Mouse (Mus musculus) lung, embryonic 14.5 days (tissue): Measurements from ENCODE around the gene Tmem202. TPM values are rescaled to one million over a fixed set of nuclear protein-coding genes. Genes with fewer than 3 reads are reported as not detected.
A peak's percentile ranks its signal among the peaks of the same experiment; 100 is the strongest.

Experiments
- ATAC-seq: fragments of 200-750 bp; cut with Nextera tagmentation; 2 replicates; pipeline ENCODE4 v1.8.0; 2017; ENCODE audit warnings: mild to moderate bottlenecking, moderate TSS enrichment, moderate library complexity; ENCODE audit not compliant: insufficient read depth
- DNase-seq: peaks from one replicate; pipeline ENCODE4 v3.0.0-alpha.2; 2015
- H3K27ac ChIP-seq: fragments of 300-500 bp; sonication (generic); 2 replicates; pipeline ENCODE4 v1.5.1; 2014; ENCODE audit warnings: low read depth, mild to moderate bottlenecking, moderate library complexity
- H3K27me3 ChIP-seq: fragments of 300-500 bp; sonication (generic); 2 replicates; pipeline ENCODE4 v1.6.1; 2014; ENCODE audit warnings: low read length, control low read depth; ENCODE audit not compliant: insufficient read depth
- H3K36me3 ChIP-seq: fragments of 300-500 bp; sonication (generic); 2 replicates; pipeline ENCODE4 v1.6.1; 2014; ENCODE audit warnings: control low read depth; ENCODE audit not compliant: insufficient read depth
- H3K4me1 ChIP-seq: fragments of 300-500 bp; sonication (generic); 2 replicates; pipeline ENCODE4 v1.6.1; 2014; ENCODE audit warnings: antibody characterized with exemption, control low read depth; ENCODE audit not compliant: insufficient read depth
- H3K4me2 ChIP-seq: fragments of 300-500 bp; sonication (generic); 2 replicates; pipeline ENCODE4 v1.6.1; 2014; ENCODE audit warnings: mild to moderate bottlenecking
- H3K4me3 ChIP-seq: fragments of 300-500 bp; sonication (generic); 2 replicates; pipeline ENCODE4 v1.5.1; 2014; ENCODE audit warnings: low read depth, low read length
- H3K9ac ChIP-seq: fragments of 300-500 bp; sonication (generic); 2 replicates; pipeline ENCODE4 v1.6.1; 2014
- H3K9me3 ChIP-seq: fragments of 300-500 bp; sonication (generic); 2 replicates; pipeline ENCODE4 v1.6.1; 2016; ENCODE audit warnings: low read depth, low read length, control low read depth
- CTCF ChIP-seq: IDR thresholded peaks from 2 replicates; pipeline ENCODE4 v1.5.1; 2016; ENCODE audit warnings: antibody characterized with exemption, low read depth
- WGBS: fragments of 180-500 bp; shearing (Covaris S2); extraction: QIAGEN DNeasy Blood & Tissue Kit; methylation state at CpG from one replicate; pipeline ENCODE4 v1.1.7; 2014; 5-methylcytosine and 5-hydroxymethylcytosine counted together
- polyA plus RNA-seq: library from polyadenylated mRNA; unstranded; fragments of >200 nt; fragmentation: Nextera tagmentation; extraction: Ambion mirVana; gene quantifications from 2 replicates; pipeline ENCODE4 v1.2.1, GENCODE M21; 2014

Gene Tmem202
- polyA plus RNA-seq, 1 experiment from 2014 or later, result not detected

GRCm38 (mm10) chr9:59486076-59486518 lies 53.5 kb downstream of the Tmem202 start:
- DNase-seq, result no peak
- H3K9ac ChIP-seq, result peak overlapping the region; percentile 98
- under 1% methylated on average over 58 of the region's 71 CpGs for WGBS
- H3K36me3 ChIP-seq, result 0 out of 2 replicates have a peak, but pooled peaks cover 5% of the 10 kb centered on the region
- no peak for TF ChIP-seq CTCF
- no peaks in the 10 kb centered on the region for H3K9me3 ChIP-seq
- 0 out of 2 replicates have a peak, but pooled peaks cover 4% of the 10 kb centered on the region for H3K4me1 ChIP-seq
- peak; percentile 68 for ATAC-seq
- peak overlapping the region; percentile 99 for H3K4me3 ChIP-seq
- peak overlapping the region; percentile 99 for H3K27ac ChIP-seq
- H3K4me2 ChIP-seq, result peak overlapping the region; percentile 93
- H3K27me3 ChIP-seq, result no peaks in the 10 kb centered on the region

GRCm38 (mm10) chr9:59485511-59486075 lies 54.1 kb downstream of the Tmem202 start:
- H3K27me3 ChIP-seq, result no peaks in the 10 kb centered on the region
- no peaks in the 10 kb centered on the region for H3K9me3 ChIP-seq
- peak overlapping the region; percentile 93 for H3K4me2 ChIP-seq
- TF ChIP-seq CTCF, result no peak
- WGBS, result 0% methylated on average over 29 of the region's 34 CpGs
- 0 out of 2 replicates have a peak, but pooled peaks cover 4% of the 10 kb centered on the region for H3K4me1 ChIP-seq
- 0 out of 2 replicates have a peak, but pooled peaks cover 7% of the 10 kb centered on the region for H3K36me3 ChIP-seq
- DNase-seq (peak; percentile 69), ATAC-seq (peak; percentile 57)
- H3K27ac ChIP-seq, result peak overlapping the region; percentile 99
- H3K4me3 ChIP-seq, result peak overlapping the region; percentile 99
- H3K9ac ChIP-seq, result peak overlapping the region; percentile 98

GRCm38 (mm10) chr9:59484760-59485159 lies 54.9 kb downstream of the Tmem202 start:
- ATAC-seq, result no peak
- WGBS, result 10% methylated on average over 7 of the region's 7 CpGs
- Histone ChIP-seq H3K4me1 (0 out of 2 replicates have a peak, but pooled peaks cover 4% of the 10 kb centered on the region), H3K4me2 (peak overlapping the region; percentile 93), H3K27ac (no peak overlapping the region), H3K4me3 (peak overlapping the region; percentile 99), H3K36me3 (peaks cover 7% of the 10 kb centered on the region; the same call in 1 of the 2 replicates), H3K9me3 (no peaks in the 10 kb centered on the region), H3K9ac (peak overlapping the region; percentile 98), H3K27me3 (no peaks in the 10 kb centered on the region)
- DNase-seq, result no peak
- no peak for TF ChIP-seq CTCF

GRCm38 (mm10) chr9:59482419-59482818 lies 57.2 kb downstream of the Tmem202 start:
- no peaks in the 10 kb centered on the region for H3K27me3 ChIP-seq
- peak; percentile 46 for TF ChIP-seq CTCF
- H3K9ac ChIP-seq, result no peak overlapping the region
- no peaks in the 10 kb centered on the region for H3K9me3 ChIP-seq
- H3K4me1 ChIP-seq, result 0 out of 2 replicates have a peak, but pooled peaks cover 4% of the 10 kb centered on the region
- ATAC-seq (no peak), DNase-seq (peak; percentile 49)
- H3K27ac ChIP-seq, result no peak overlapping the region
- WGBS, result 18% methylated on average over 1 of the region's 1 CpGs
- peak overlapping the region; percentile 2; the same call in 1 of the 2 replicates for H3K4me2 ChIP-seq
- peaks cover 7% of the 10 kb centered on the region; the same call in 1 of the 2 replicates for H3K36me3 ChIP-seq
- H3K4me3 ChIP-seq, result no peak overlapping the region

- 88% methylated on average over 2 of the region's 2 CpGs for WGBS
- no peak for ATAC-seq
- H3K36me3 ChIP-seq, result peaks cover 10% of the 10 kb centered on the region; the same call in 1 of the 2 replicates
Observed at GRCm38 (mm10) chr9:59476617-59477016, 63.0 kb downstream of the Tmem202 start.

GRCm38 (mm10) chr9:59474838-59475237 lies 64.8 kb downstream of the Tmem202 start:
- Histone ChIP-seq H3K27me3 (no peaks in the 10 kb centered on the region), H3K9me3 (no peaks in the 10 kb centered on the region), H3K27ac (no peak overlapping the region), H3K4me3 (no peak overlapping the region), H3K36me3 (peaks cover 12% of the 10 kb centered on the region), H3K9ac (no peak overlapping the region), H3K4me2 (no peak overlapping the region), H3K4me1 (no peaks in the 10 kb centered on the region)
- ATAC-seq (no peak), DNase-seq (no peak)
- 90% methylated on average over 1 of the region's 1 CpGs for WGBS
- TF ChIP-seq CTCF, result no peak

More at GRCm38 (mm10) chr9:59476617-59477016, 63.0 kb downstream of the Tmem202 start:
- Histone ChIP-seq H3K9me3 (no peaks in the 10 kb centered on the region), H3K9ac (no peak overlapping the region), H3K4me2 (no peak overlapping the region), H3K27ac (no peak overlapping the region), H3K4me3 (no peak overlapping the region), H3K27me3 (no peaks in the 10 kb centered on the region), H3K4me1 (no peaks in the 10 kb centered on the region)
- DNase-seq, result no peak
- TF ChIP-seq CTCF, result no peak

- no peak for ATAC-seq
- H3K27ac ChIP-seq, result no peak overlapping the region
Observed at GRCm38 (mm10) chr9:59473171-59473570, 66.5 kb downstream of the Tmem202 start.

More at GRCm38 (mm10) chr9:59473171-59473570, 66.5 kb downstream of the Tmem202 start:
- H3K9me3 ChIP-seq, result no peaks in the 10 kb centered on the region
- 87% methylated on average over 2 of the region's 2 CpGs for WGBS
- TF ChIP-seq CTCF, result no peak
- no peaks in the 10 kb centered on the region for H3K27me3 ChIP-seq
- H3K9ac ChIP-seq, result no peak overlapping the region
- no peak for DNase-seq
- no peaks in the 10 kb centered on the region for H3K4me1 ChIP-seq
- H3K4me3 ChIP-seq, result no peak overlapping the region
- H3K4me2 ChIP-seq, result no peak overlapping the region
- peaks cover 12% of the 10 kb centered on the region for H3K36me3 ChIP-seq
